Mouse (Mus musculus): ENCODE measurements around the gene Tmed10. TPM values are rescaled to one million over a fixed set of nuclear protein-coding genes. Genes with fewer than 3 reads are reported as not detected.
A peak's percentile ranks its signal among the peaks of the same experiment; 100 is the strongest.

Gene Tmed10
- total RNA-seq (2021), result 100 to 1,000 TPM; 222 to 223 TPM
- long read RNA-seq, experiment 1, transcript Tmed10-201 (5 exons, 1,482 nt), result major isoform, 328 of 460 reads
- long read RNA-seq, experiment 1, partial matches to known transcripts, result 2 of 460 reads
- long read RNA-seq, experiment 1, other reads (novel, unspliced or antisense), result 128 of 460 reads
- long read RNA-seq, experiment 2, transcript Tmed10-201 (5 exons, 1,482 nt), result major isoform, 146 of 256 reads
- long read RNA-seq, experiment 2, partial matches to known transcripts, result 0 of 256 reads
- long read RNA-seq, experiment 2, other reads (novel, unspliced or antisense), result 107 of 256 reads

DNA sequence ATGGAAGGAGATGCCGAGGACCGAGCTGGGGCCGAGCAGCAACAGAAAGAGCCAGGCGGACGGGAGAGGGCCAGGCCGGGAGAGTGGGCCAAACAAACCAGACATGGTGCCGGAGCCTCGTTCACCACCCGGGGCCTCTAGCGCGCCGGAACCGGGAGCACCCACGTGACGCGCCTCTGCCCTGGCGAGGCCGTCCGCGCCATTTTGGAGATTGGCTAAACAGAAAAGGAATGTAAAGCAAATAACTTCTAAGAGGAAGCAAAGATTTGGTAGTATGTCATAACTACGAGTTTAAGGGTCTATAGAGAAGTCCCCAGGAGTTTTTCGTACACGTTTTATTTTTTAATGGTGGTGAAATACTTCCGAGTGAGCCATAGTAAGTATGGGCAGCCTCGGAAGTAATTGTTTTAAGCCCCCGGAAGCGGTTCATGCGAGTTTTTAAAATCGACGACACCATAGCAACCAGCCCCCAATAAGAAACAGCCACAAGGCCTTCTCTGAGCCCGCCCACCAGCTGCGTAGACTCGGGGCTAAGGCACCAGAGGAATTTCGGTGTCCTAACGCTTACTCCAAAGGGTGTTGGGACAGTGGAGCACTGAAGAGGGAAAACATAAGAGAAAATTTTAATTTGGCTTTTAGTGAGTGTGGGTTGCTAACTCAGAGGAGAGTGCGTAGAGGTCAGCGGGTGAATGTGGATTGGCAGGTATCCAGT, at the start of gene Tmed10:
Gene Tmed10, minus strand, starts transcription at position 287 of the 712 bp plus-strand sequence.
- DNase-seq, result peak; percentile 92

DNA sequence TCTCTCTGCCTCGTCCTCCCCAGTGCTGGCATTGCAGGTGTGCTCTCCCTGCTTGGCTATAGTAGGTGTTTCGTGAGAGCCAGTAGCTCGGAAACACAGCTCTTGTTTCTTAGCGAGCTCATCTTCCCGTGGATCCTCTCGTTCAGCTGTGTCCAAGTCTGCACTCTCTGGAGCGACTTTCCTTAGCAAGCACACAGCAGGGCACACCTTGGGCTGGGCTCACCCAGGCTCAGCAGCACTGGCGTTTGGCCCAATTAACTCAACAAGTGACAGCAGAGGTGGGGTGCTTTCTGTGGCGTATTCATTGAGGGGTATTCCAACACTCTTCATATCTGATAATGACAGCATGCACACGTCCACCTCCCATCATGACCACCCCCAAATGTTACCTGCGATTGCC, 48.6 kb upstream of the Tmed10 start:
- DNase-seq, result no peak

DNA sequence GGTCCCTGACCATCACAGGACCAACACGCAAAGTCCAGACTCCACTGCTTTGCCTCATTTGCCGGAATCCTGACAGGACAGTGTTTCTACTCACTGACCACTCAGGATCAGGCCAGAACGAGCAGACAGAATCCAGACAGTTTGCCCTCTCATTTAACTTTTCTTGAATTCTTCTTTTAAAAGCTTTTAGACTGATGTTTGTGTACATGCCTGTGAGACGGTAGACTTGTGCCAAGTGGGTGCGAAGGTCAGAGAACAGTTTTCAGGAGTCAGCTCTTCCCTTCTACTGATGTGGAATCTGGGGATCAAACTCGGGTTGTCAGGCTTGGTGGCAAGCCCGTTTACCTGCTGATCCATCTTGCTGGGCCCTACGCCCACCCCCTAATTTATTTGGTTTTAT, 47.9 kb upstream of the Tmed10 start:
- DNase-seq, result no peak

DNA sequence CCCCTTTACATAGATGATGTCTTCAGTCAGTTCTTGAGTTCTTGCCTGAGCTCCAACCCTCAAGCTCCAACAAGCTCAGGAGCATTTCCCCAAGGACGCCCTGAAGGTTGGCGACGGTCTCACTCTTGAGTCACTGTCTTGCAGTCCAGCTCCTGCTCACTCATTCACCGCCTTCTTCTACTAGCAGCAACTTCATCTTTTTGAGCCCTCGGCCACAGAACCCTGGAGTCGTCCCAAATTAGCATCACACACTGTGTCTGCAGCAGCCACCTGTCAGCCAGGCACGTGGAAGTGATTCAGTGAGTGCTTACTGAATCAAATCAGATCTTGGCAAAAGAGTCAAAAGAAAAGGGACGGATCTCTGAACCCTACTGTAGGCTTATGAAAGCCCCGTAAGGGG, 46.3 kb upstream of the Tmed10 start:
- DNase-seq, result peak; percentile 39

DNA sequence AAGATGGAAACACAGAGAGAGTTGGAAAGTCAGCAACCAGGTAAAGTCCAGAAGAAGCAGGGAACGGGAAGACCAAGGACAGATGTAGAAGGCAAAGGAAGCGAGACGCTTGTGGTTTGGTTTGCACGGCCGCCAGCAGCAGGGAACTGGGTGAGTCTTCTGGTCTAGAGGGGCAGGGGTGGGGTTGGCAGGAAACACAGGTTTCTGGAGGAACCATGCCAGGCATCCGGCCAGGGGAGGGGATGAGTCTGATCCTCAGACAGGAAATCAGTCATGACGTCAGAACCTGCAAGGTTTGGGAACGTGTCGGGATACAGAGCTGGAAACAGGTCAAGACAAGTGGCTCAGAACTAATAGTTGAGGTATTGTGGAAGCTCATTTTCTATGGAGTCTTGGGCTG, 43.2 kb upstream of the Tmed10 start:
- peak; percentile 37 for DNase-seq

DNA sequence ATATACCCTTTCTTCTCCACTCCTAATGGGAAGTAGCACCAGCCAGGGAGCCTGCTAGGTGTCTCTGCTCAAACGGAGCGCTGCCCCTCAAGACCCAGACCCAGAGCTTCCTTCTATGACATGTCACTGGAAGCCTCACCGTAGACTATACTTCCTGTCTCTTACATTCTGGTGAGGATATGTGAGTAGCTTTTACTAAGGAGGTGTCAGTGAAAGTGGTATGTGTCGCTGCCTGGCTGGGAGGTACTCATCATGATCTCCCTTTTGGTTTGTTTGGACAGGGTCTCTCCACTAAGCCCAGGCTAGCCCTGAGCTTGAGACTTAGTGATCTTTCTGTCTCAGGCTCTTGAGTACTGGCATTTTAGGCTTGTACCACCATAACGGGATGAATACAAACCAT, 41.7 kb upstream of the Tmed10 start:
- no peak for DNase-seq

DNA sequence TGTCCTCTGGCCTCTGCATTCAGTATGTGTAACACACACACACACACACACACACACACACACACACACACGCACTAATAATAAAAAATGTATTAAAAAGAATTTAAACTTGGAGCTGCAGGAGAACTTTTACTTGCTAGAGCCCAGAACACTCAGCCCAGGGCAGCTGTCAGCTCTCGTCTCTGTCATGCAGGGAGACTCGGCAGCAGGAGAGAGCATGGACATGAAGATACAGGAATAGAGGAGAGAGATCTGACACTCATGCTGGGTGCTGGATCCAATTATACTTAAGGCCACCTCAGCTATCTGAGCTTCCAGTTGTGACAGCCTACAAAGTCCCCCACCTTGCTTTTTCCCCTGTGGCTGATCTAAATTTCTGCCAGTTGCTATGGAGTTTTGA, 41.2 kb upstream of the Tmed10 start:
- DNase-seq, result no peak

DNA sequence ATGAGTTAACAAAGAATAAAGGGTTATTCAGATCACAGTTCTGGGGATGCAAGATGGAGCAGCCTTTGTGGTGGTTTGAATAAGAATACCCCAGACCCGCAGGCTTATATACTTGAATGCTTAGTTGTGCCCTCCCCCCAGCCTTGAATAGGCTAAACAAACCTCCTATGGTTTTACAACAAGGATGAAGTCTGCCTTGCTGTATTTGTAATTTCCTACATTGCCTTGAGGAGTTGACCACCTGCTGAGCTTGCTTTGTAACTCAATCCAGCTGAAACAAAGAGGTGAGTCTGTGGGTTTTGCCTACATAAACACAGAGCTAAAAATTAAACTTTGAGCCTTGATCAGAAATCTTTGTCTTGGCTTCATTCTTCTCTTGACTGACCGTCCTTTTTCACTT, 36.5 kb upstream of the Tmed10 start:
- DNase-seq, result no peak

DNA sequence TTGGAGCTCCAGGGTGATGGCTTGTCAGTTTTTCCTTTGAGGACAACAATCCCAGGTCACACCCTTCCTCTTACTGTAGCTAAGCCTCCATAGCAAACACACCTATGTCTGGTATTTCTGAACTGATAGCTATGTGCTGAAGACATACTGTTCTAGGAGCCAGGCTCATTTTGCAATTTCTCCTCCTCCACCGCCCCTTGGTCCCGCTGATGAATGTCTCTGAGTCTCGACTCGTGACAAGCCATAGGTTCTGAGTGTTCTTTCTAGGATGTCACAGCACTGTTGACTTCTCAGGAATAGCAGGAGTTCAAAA, 23.3 kb upstream of the Tmed10 start:
- DNase-seq, result no peak

DNA sequence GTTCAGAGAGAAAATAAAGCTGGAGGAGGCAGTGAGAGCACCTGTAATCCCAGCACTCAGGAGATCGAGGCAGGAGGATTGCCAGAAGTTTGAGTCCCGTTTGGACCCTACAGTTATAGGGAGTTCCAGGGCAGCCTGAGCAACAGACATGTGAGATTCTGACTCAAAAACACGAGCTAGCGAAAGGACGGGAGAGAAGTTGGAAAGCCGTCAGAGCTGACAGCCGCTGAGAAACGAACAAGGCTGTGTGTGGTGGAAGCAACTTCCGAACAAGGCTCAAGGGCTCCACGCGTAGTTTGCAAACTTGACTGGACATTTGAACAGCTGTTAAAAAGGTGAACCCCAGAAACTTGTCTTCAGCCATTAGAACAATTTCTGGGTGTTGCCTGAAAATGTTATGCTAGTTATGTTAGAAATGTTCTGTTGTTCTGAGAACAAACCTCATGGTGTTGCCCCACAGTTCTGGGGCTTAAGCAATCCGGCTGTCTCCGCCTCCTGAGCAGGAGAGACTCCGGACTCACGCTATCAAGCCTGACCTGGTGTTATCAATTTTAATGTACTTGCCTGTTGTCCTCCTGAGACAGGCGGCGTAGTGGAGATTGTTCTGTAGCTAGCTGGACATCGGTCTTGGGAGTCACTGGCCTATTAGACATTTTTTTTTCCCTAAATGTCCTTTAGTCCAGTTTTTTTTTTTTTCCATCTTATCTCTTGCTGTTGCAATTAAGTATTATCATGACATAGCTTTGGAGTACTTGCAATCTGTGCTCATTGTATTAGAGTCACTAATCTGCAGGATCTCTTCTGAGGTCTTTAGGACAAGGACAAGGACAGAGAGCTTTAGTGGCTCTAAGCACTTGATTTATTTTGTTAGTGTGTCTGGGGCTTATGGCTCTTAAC, 22.7 kb upstream of the Tmed10 start:
- DNase-seq, result peak; percentile 65

DNA sequence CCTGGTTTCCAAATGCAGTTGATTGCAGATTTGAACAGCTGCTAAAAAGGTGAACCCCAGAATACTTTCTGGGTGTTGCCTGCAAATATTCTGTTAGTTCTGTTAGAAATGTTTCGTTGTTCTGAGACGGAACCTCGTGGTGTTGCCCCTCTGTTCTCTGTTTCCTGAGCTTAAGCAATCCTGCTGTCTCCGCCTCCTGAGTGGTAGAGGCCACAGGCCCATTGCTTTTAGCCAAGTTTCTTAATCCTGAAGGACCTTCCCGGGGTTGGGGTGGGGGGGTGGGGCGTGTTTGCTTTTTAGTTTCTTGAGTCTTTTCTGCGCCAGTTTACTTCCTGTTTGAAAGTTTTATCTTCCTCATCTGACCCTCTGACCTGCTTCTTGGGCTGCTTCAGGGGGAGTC, 19.3 kb upstream of the Tmed10 start:
- peak; percentile 33 for DNase-seq

DNA sequence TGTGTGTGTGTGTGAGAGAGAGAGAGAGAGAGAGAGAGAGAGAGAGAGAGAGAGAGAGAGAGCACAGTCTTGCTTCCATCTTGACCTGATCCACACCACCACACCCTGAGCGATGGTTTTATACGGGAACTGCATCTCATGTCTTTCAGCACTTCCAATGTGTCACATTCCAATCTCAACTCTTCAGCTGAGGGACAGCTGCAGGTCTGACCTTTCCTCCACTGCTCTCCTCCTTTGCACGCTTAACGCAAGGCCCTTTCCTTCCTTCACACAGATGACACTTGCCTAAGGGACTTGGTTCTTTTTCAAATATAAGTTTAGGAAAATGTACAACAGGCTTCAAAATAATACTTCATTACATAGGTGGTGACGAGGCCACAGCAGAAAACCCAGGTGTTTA, 18.9 kb upstream of the Tmed10 start:
- no peak for DNase-seq

DNA sequence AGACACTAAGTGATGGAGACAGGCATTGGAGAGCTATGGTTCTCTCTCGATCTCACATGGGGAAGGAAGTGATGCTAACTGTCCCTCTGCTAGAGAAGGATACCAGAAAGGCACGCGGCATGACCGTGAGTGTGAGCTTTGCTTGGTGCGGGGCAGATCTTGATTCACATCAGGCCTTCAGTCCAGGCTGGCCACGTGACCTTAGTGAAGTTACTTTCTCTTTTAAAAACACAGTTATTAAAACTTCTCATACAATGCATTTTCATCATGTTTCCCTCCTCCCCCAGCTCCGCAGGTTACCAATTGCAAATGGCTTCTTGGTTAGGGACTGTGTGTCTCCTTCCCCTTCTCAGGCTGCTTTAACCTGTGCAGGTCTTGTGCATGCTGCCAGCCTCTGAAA, 16.5 kb upstream of the Tmed10 start:
- DNase-seq, result no peak

DNA sequence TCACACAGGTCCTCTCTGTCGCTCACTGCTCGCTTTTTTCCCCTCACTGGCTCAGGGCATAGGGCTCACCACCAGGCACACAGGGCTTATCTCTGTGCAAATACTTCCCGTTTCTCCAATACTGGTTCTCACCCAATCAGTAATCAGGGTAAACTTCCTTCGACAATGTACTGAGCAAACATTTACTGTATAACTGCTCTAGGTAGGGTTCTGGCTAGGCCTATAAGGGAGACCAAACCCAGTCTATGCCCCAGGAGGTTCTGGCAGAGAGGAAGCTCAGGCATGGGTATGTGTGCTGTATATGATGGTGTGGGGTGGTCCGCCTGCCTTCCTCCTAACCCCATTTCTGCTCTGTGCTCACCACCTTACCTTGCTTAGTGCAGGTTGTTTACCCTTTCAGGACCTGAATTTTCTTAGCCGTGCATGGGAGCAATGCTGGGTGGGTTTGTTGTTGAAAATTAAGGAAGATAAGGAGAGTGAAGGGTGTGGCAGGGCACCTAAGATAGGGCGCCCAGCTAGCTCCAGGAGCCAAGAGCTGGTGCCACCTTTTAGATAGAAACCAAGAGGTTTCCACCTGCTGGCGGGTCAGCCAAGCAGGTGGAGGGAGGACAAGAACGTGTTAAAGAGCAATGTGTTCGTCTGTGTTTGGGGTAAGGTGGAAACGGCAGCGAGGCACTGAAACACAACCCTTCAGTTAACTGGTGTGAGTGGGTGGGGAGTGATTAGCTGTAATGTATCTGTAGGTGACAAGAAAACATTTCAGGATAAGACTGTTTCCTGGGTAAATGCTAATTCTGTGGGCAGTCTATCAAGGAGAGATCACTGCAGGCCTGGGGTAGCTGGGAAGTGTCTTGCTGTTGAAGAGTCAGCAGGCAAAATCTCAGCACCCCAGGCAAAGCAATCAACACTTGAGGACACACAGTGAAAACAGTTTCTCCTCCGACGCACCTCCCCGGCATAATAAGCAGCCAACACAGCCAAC, 14.8 kb upstream of the Tmed10 start:
- DNase-seq, result no peak

DNA sequence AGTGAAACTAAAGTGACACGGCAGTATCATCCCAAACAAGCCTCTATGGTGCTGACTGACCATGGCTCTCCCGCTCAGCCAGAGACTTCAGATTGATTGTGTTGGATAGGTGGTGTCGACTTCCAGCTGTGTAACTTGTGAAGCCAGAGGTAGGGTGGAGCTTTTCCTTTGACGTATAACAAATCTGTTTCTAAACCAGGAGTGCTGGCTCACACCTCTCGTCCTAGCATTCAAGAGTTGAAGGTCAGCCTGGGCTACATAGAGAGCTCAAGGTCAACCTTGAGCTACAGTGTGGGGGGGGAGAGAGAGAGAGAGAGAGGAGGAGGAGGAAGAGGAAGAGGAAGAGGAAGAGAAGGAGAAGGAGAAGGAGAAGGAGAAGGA, 11.3 kb upstream of the Tmed10 start:
- DNase-seq, result no peak

DNA sequence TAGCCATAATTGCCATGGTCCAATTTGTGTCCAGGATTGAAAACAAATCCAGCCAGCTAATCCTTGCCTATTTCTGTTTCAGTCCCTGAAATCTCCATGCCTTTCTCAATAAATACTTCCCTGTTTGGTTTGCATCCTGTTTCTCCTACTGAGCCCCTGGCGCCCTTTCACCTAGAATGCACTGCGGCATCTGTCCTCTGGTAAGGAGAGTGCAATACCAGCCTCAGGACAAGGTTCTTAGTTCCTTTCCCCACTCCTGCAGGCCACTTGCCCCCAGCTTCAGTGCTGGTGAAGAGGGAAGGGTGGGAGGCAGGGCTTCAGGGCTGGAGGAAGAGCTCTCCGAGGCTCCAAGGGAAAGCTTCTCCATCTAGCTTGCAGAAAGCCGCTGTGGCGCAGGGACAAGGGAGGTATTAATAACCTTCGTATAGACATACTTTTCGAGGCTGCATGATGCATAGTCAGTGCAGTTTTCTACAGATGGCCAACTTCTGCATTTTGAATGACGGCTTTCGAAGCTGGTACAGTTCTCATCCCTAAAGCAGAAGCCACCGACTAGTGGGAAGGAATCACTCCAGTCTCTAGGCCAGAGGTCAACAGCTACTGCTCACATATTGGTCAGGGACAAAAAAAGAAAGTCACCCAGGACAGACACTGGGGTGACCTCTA, 10.8 kb upstream of the Tmed10 start:
- no peak for DNase-seq

DNA sequence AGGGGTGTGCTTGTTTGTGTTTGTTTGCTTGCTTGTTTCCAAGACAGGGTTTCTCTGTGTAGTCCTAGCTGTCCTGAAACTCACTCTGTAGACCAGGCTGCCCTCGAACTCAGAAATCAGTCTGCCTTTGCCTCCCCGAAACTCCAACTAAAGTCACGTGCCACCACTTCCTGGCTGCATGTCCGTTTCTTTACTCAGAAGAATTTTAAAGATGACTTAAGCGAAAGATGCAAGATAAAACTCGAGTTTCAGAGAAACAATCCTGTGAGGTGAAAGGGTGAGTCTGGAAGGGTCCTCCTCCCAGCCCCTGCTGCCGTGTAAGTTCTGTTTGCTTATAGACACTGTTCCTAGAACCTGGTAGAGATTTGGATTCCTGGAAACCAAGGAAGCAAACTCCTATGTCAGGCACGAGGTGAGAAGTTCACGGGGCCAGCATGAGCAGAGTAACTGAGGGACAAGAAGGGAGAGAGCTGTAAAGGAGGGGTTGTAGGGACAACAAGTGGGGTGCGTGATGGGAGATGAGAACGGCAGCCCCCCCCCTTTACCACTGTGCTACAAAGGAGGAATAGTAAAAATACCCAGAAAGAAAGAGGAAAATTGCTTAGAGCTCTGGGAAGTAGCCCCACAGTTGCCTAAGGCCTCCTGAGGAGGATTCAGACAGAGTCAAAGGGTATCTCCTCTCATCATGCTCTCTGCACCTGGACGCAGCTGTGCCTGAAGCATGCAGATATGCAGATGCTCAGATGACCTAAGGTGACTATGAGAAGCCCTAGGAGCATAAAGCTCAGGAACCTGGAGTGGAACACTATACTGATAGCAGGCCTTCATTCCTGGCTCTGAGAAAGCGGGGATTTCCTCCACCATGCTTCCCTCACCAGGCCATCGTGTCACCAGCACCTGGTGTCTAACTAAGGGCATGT, 8.4 kb upstream of the Tmed10 start:
- DNase-seq, result no peak

DNA sequence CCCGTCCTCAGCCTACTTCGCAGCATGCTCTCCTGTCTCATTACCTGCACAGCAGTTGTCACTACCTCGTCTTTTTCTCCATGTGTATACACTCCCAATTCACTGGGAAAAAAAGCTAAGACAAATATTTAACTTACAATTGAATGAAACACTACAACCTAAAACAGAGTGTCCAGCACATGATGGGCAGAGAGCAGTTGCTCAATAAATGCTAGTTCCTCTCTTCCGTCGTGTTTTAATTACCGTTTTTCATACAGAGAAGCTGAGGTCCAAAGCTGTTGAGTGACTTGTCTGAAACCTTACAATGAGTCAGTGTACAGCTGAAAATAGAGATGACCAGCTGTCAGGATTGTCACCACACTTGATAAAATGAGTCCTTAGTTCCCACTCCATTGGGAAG, 6.9 kb upstream of the Tmed10 start:
- DNase-seq, result no peak

DNA sequence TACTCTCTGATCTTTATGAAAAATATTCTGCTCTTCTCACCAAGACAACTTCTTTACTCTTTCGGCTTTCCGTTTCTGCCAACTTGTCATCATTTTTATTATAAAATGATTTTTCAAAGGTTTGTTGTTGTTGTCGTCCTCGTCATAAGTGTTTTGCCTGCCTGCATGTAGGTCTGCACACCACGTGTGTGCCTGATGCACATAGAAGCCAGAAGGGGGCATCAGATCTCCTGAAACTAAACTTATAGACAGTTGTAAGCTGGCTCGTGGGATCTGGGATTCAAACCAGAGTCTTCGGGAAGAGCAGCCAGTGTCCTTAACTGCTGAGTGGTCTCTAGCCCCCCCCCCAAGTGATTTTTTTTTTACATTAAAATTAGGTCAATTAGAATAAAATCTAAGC, 6.3 kb upstream of the Tmed10 start:
- DNase-seq, result no peak

DNA sequence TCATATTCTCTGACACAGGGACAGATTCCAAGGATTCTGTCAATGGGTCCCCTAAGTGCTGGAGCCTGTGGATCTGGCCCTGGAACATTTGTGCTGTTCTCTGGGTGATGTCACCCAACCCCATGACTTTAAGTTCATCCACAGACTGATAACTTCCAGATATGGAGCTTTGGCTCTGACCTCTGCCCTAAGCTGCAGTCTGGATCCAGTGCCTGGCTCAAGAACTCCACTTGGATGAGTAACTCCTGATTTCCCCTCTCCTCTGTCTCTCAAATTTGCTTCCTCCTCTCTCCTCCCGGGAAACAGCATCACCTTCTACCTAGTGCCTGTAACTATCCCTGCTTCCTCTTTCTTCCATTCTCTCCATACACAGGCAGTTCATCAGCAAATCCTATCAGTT, 5.7 kb upstream of the Tmed10 start:
- no peak for DNase-seq
